Mouse (Mus musculus) testis, adult 2 months (tissue): ENCODE results near the gene Tpst1.

Experiments used
- CTCF ChIP-seq: fragments of 200-500 bp; IDR thresholded peaks from 2 replicates; pipeline ENCODE4 v1.5.1; 2012; ENCODE audit warnings: low read depth, mild to moderate bottlenecking, inconsistent platforms, low read length, moderate library complexity; ENCODE audit not compliant: control insufficient read depth, insufficient read depth, insufficient replicate concordance
- POLR2A ChIP-seq: fragments of 200-500 bp; IDR thresholded peaks from 2 replicates; pipeline ENCODE4 v1.6.1; 2012; ENCODE audit warnings: low read depth, mild to moderate bottlenecking, inconsistent platforms, low read length, moderate library complexity; ENCODE audit not compliant: control insufficient read depth

GRCm38 (mm10) chr5:130163670-130164069 is 90.5 kb downstream of the Tpst1 start:
- TF ChIP-seq POLR2A (no peak), CTCF (peak; percentile 74; the same call in 1 of the 2 replicates)
